Mouse (Mus musculus) midbrain, embryonic 14.5 days (tissue): ENCODE results near the gene Arl15. TPM values are rescaled to one million over a fixed set of nuclear protein-coding genes. Genes with fewer than 3 reads are reported as not detected.
A peak's percentile ranks its signal among the peaks of the same experiment; 100 is the strongest.

ENCODE experiments used
- ATAC-seq: fragments of 200-750 bp; cut with Nextera tagmentation; 2 replicates; pipeline ENCODE4 v1.8.0; 2017; ENCODE audit warnings: moderate number of reproducible peaks, moderate library complexity; ENCODE audit not compliant: low FRiP score, low TSS enrichment
- DNase-seq: peaks from one replicate; pipeline ENCODE4 v3.0.0-alpha.2; 2015
- H3K27ac ChIP-seq: fragments of 300-500 bp; sonication (generic); replicated peaks from 2 replicates; pipeline ENCODE4 v1.5.1; 2014; ENCODE audit warnings: mild to moderate bottlenecking, low read depth, low read length, moderate library complexity
- H3K27me3 ChIP-seq: fragments of 300-500 bp; sonication (generic); 2 replicates; pipeline ENCODE4 v1.6.1; 2014; ENCODE audit warnings: low read length, control low read depth, mixed read lengths; ENCODE audit not compliant: control insufficient read depth, insufficient read depth
- H3K36me3 ChIP-seq: fragments of 300-500 bp; sonication (generic); 2 replicates; pipeline ENCODE4 v1.6.1; 2014; ENCODE audit warnings: low read length, control low read depth; ENCODE audit not compliant: control insufficient read depth, insufficient read depth
- H3K4me1 ChIP-seq: fragments of 300-500 bp; sonication (generic); 2 replicates; pipeline ENCODE4 v1.6.1; 2014; ENCODE audit warnings: mild to moderate bottlenecking, antibody characterized with exemption, low read length, control low read depth; ENCODE audit not compliant: control insufficient read depth, insufficient read depth
- H3K4me2 ChIP-seq: fragments of 300-500 bp; sonication (generic); 2 replicates; pipeline ENCODE4 v1.6.1; 2014; ENCODE audit warnings: mild to moderate bottlenecking, low read length, moderate library complexity
- H3K4me3 ChIP-seq: fragments of 300-500 bp; sonication (generic); replicated peaks from 2 replicates; pipeline ENCODE4 v1.5.1; 2014; ENCODE audit warnings: low read depth, low read length
- H3K9ac ChIP-seq: fragments of 300-500 bp; sonication (generic); replicated peaks from 2 replicates; pipeline ENCODE4 v1.6.1; 2014; ENCODE audit warnings: mild to moderate bottlenecking, low read length, moderate library complexity
- H3K9me3 ChIP-seq: fragments of 300-500 bp; sonication (generic); 2 replicates; pipeline ENCODE4 v1.6.1; 2016; ENCODE audit warnings: low read length, control low read depth, mixed read lengths; ENCODE audit not compliant: control insufficient read depth
- WGBS: fragments of 180-500 bp; shearing (Covaris S2); extraction: QIAGEN DNeasy Blood & Tissue Kit; methylation state at CpG from one replicate; pipeline ENCODE4 v1.1.7; 2014; 5-methylcytosine and 5-hydroxymethylcytosine counted together
- polyA plus RNA-seq: library from polyadenylated mRNA; unstranded; fragments of >200 nt; fragmentation: Nextera tagmentation; extraction: Ambion mirVana; gene quantifications from 2 replicates; pipeline ENCODE4 v1.2.1, GENCODE M21; 2014

The Arl15 gene
- polyA plus RNA-seq, 1 experiment from 2014 or later, result 24.5 TPM

GRCm38 (mm10) chr13:113858667-113859391 lies 64.5 kb downstream of the Arl15 start:
- Histone ChIP-seq H3K27me3 (no peaks in the 10 kb centered on the region), H3K36me3 (no peaks in the 10 kb centered on the region), H3K4me2 (no peak overlapping the region), H3K9me3 (no peaks in the 10 kb centered on the region), H3K9ac (no peak overlapping the region), H3K4me3 (no peak overlapping the region), H3K4me1 (no peaks in the 10 kb centered on the region), H3K27ac (no peak overlapping the region)
- DNase-seq (no peak), ATAC-seq (no peak)
- WGBS, result 67% methylated on average over 13 of the region's 13 CpGs

- DNase-seq, result no peak
- no peak overlapping the region for H3K9ac ChIP-seq
- no peak overlapping the region for H3K27ac ChIP-seq
- no peaks in the 10 kb centered on the region for H3K4me1 ChIP-seq
- WGBS, result 79% methylated on average over 11 of the region's 11 CpGs
- no peaks in the 10 kb centered on the region for H3K9me3 ChIP-seq
- H3K4me2 ChIP-seq, result no peak overlapping the region
- H3K36me3 ChIP-seq, result no peaks in the 10 kb centered on the region
- ATAC-seq, result no peak
- no peaks in the 10 kb centered on the region for H3K27me3 ChIP-seq
- H3K4me3 ChIP-seq, result no peak overlapping the region
Observed at GRCm38 (mm10) chr13:113859392-113859776, 65.1 kb downstream of the Arl15 start.

GRCm38 (mm10) chr13:113860816-113861215 lies 66.5 kb downstream of the Arl15 start:
- Histone ChIP-seq H3K4me1 (no peaks in the 10 kb centered on the region), H3K4me2 (no peak overlapping the region), H3K9ac (no peak overlapping the region), H3K9me3 (no peaks in the 10 kb centered on the region), H3K27me3 (no peaks in the 10 kb centered on the region), H3K27ac (no peak overlapping the region), H3K4me3 (no peak overlapping the region), H3K36me3 (no peaks in the 10 kb centered on the region)
- no peak for ATAC-seq
- 87% methylated on average over 4 of the region's 4 CpGs for WGBS
- no peak for DNase-seq

GRCm38 (mm10) chr13:113861231-113861630 lies 66.9 kb downstream of the Arl15 start:
- Histone ChIP-seq H3K27me3 (no peaks in the 10 kb centered on the region), H3K27ac (no peak overlapping the region), H3K4me2 (no peak overlapping the region), H3K9ac (no peak overlapping the region), H3K4me3 (no peak overlapping the region), H3K36me3 (no peaks in the 10 kb centered on the region), H3K4me1 (no peaks in the 10 kb centered on the region), H3K9me3 (no peaks in the 10 kb centered on the region)
- 95% methylated on average over 9 of the region's 9 CpGs for WGBS
- ATAC-seq (no peak), DNase-seq (no peak)

DNA sequence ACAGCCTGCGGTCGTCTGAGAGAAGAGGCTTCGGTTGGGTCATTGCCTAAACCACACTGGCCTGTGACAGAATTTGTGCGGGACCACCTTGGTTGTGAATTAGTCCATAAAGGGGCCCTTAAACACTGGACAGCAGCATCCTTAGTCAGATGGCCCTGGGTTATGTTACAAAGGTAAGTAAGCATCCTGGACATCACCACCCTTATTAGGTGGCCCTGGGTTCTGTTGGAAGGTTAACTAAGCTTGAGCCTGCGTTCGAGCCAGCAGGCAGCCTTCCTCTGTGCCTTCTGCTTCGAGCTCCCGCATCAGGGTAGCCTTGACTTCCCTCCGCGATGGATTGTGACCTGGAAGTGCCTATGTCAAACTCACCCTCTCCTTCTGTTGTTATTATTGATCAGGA lies 68.6 kb downstream of the Arl15 start:
- H3K36me3 ChIP-seq, result no peaks in the 10 kb centered on the region
- H3K9ac ChIP-seq, result no peak overlapping the region
- H3K27ac ChIP-seq, result no peak overlapping the region
- H3K4me1 ChIP-seq, result no peaks in the 10 kb centered on the region
- 89% methylated on average over 10 of the region's 10 CpGs for WGBS
- no peak for DNase-seq
- ATAC-seq, result no peak
- no peak overlapping the region for H3K4me2 ChIP-seq
- no peak overlapping the region for H3K4me3 ChIP-seq
- no peaks in the 10 kb centered on the region for H3K27me3 ChIP-seq
- H3K9me3 ChIP-seq, result no peaks in the 10 kb centered on the region

DNA sequence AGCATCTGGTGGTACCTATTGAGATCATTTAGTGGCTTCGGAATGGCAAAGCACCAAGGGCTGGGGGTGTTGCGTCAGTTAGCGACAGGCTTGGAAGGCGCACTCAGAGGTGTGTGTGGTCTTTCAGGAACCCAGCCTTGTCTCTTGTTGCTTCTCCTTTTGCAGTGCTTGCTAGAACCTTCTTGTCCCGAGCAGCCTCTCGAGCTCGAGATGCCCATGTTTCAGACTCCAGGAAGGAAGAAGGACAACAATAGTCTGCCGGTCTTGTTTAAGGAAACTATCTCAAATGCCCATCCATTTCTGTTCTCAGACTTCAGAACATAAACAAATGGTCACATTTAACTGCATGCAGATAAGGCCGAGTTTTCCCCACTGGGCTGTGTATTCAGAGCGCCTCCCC lies 69.4 kb downstream of the Arl15 start:
- ATAC-seq (no peak), DNase-seq (no peak)
- Histone ChIP-seq H3K36me3 (no peaks in the 10 kb centered on the region), H3K4me1 (no peaks in the 10 kb centered on the region), H3K9ac (no peak overlapping the region), H3K4me3 (no peak overlapping the region), H3K27me3 (no peaks in the 10 kb centered on the region), H3K4me2 (no peak overlapping the region), H3K9me3 (no peaks in the 10 kb centered on the region), H3K27ac (no peak overlapping the region)
- 87% methylated on average over 10 of the region's 10 CpGs for WGBS

DNA sequence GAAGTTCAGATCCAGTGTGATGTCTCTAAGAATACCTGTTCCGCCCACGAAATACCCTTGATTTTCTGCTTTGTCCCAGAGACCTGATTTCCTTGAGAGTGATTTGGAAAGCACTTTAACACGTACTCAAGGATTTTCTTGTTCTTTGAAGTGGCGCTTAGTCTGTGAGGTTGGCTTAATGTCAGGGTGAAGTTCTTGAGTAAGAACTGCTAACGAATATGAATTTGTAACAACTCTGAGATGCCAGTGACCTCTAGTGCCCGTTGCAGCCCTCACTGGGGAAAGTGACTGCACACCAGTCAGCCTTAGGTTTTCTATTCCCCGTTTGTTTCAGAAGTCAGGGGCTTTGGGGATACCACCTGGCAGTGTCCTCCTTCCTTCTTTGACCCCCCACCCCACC lies 70.0 kb downstream of the Arl15 start:
- WGBS, result 74% methylated on average over 7 of the region's 7 CpGs
- ATAC-seq (no peak), DNase-seq (no peak)
- H3K4me1 ChIP-seq, result no peaks in the 10 kb centered on the region
- H3K4me3 ChIP-seq, result no peak overlapping the region
- H3K27ac ChIP-seq, result no peak overlapping the region
- no peaks in the 10 kb centered on the region for H3K36me3 ChIP-seq
- H3K9ac ChIP-seq, result no peak overlapping the region
- H3K27me3 ChIP-seq, result no peaks in the 10 kb centered on the region
- H3K4me2 ChIP-seq, result no peak overlapping the region
- H3K9me3 ChIP-seq, result no peaks in the 10 kb centered on the region

- no peak overlapping the region for H3K9ac ChIP-seq
- H3K36me3 ChIP-seq, result no peaks in the 10 kb centered on the region
- H3K4me3 ChIP-seq, result no peak overlapping the region
- no peaks in the 10 kb centered on the region for H3K27me3 ChIP-seq
- H3K4me1 ChIP-seq, result no peaks in the 10 kb centered on the region
- DNase-seq (peak; percentile 80), ATAC-seq (peak; percentile 9; the same call in 1 of the 2 replicates)
- no peak overlapping the region for H3K27ac ChIP-seq
- no peaks in the 10 kb centered on the region for H3K9me3 ChIP-seq
- 65% methylated on average over 1 of the region's 1 CpGs for WGBS
- H3K4me2 ChIP-seq, result no peak overlapping the region
Observed at GRCm38 (mm10) chr13:113864893-113865292, 70.6 kb downstream of the Arl15 start.

DNA sequence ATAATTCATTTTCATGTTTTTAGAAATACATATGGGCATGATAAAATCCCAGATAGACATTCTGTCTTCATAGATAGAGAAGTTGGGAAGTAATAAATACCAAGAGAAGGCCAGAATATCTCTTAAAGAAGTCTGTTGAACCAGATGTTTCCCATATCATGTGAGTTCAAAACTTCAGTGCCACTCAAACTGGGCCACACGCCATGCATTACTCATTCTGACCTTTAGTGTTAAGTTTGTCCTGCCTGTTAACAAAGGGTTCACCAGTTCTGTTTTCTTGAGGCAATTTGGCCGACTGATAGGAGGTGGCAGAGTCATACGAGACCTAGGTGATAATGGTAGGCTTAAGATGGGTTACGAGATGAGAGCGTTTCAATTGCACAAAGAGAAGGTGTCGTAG lies 71.1 kb downstream of the Arl15 start:
- H3K27me3 ChIP-seq, result no peaks in the 10 kb centered on the region
- H3K4me3 ChIP-seq, result no peak overlapping the region
- H3K9me3 ChIP-seq, result no peaks in the 10 kb centered on the region
- WGBS, result 74% methylated on average over 6 of the region's 6 CpGs
- no peak for ATAC-seq
- no peaks in the 10 kb centered on the region for H3K36me3 ChIP-seq
- H3K9ac ChIP-seq, result no peak overlapping the region
- DNase-seq, result no peak
- no peak overlapping the region for H3K4me2 ChIP-seq
- no peak overlapping the region for H3K27ac ChIP-seq
- H3K4me1 ChIP-seq, result no peaks in the 10 kb centered on the region
